Mouse (Mus musculus) heart, embryonic 12.5 days (tissue): ENCODE measurements at regions not wholly inside any gene's neighbourhood (a gene's known extent, or its start where the extent isn't known, plus 50 kb on each side); places are given as distances from the start of the nearest gene placed in this dataset.

Experiments used
- ATAC-seq: fragments of 200-750 bp; cut with Nextera tagmentation; 2 replicates; pipeline ENCODE4 v1.8.0; 2017; ENCODE audit warnings: moderate TSS enrichment, moderate library complexity; ENCODE audit not compliant: insufficient number of reproducible peaks, low FRiP score
- H3K27ac ChIP-seq: fragments of 300-500 bp; sonication (generic); 2 replicates; pipeline ENCODE4 v1.5.1; 2016; ENCODE audit warnings: mild to moderate bottlenecking, moderate library complexity; ENCODE audit not compliant: poor library complexity, severe bottlenecking
- H3K27me3 ChIP-seq: fragments of 300-500 bp; sonication (generic); replicated peaks from 2 replicates; pipeline ENCODE4 v1.6.1; 2016; ENCODE audit warnings: mild to moderate bottlenecking, moderate library complexity
- H3K36me3 ChIP-seq: fragments of 300-500 bp; sonication (generic); 2 replicates; pipeline ENCODE4 v1.6.1; 2016; ENCODE audit warnings: mild to moderate bottlenecking, moderate library complexity
- H3K4me1 ChIP-seq: fragments of 300-500 bp; sonication (generic); replicated peaks from 2 replicates; pipeline ENCODE4 v1.6.1; 2016; ENCODE audit warnings: mild to moderate bottlenecking
- H3K4me2 ChIP-seq: fragments of 300-500 bp; sonication (generic); 2 replicates; pipeline ENCODE4 v1.6.1; 2016; ENCODE audit warnings: mild to moderate bottlenecking, moderate library complexity
- H3K4me3 ChIP-seq: fragments of 300-500 bp; sonication (generic); 2 replicates; pipeline ENCODE4 v1.5.1; 2016; ENCODE audit warnings: mild to moderate bottlenecking
- H3K9ac ChIP-seq: fragments of 300-500 bp; sonication (generic); 2 replicates; pipeline ENCODE4 v1.6.1; 2016; ENCODE audit warnings: mild to moderate bottlenecking, moderate library complexity
- H3K9me3 ChIP-seq: fragments of 300-500 bp; sonication (generic); replicated peaks from 2 replicates; pipeline ENCODE4 v1.6.1; 2016; ENCODE audit warnings: mild to moderate bottlenecking, moderate library complexity
- WGBS: fragments of 180-500 bp; shearing (Covaris S2); methylation state at CpG from one replicate; pipeline ENCODE4 v1.1.7; 2016; 5-methylcytosine and 5-hydroxymethylcytosine counted together

DNA sequence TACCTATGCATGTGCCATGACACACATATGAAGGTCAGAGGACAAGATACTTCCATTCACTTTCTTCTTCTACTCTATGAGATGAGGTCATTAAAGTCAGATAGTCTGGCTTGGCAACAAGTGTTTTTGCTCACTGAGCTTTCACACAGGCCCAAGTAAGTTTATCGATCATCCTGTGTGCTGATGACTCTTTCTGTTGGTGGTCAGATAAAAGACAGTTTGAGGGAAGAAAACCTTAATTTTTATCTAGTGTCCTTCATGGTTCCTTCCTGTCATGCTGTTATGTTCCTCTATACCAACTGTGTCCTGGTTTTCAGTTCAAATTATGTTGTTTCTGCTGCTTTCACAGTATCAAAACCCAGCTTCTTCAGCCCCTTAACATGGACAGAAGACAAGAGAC lies 98.8 kb upstream of the Robo2 start:
- Histone ChIP-seq H3K36me3 (no peaks in the 10 kb centered on the region), H3K4me3 (no peak overlapping the region), H3K4me2 (no peak overlapping the region), H3K9ac (no peak overlapping the region), H3K4me1 (peaks cover 3% of the 10 kb centered on the region; the same call in 1 of the 2 replicates), H3K27me3 (no peaks in the 10 kb centered on the region), H3K27ac (no peak overlapping the region), H3K9me3 (no peaks in the 10 kb centered on the region)
- 79% methylated on average over 1 of the region's 1 CpGs for WGBS
- ATAC-seq: no peak

DNA sequence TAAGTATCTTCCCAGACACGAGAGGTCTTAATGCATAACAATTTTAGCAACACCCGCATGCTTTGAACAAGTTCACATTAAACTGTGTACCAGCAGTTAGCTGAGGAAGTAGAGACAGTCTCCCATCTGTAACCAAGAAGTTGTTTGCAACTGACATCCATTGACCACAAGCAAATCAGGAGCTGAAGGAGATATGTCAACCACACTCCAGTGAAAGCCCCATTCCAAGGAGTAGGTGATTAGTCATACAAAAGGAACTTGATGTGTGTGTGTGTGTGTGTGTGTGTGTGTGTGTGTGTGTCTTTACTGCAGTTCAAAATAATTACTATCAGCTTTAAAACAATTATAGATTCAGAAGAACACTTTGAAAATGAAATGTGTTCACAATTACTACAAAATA lies 97.9 kb upstream of the Robo2 start:
- H3K9ac ChIP-seq: no peak overlapping the region
- no peak for ATAC-seq
- no peak overlapping the region for H3K4me2 ChIP-seq
- H3K4me3 ChIP-seq: no peak overlapping the region
- no peaks in the 10 kb centered on the region for H3K36me3 ChIP-seq
- WGBS: 79% methylated on average over 2 of the region's 2 CpGs
- H3K4me1 ChIP-seq: peaks cover 5% of the 10 kb centered on the region; the same call in 1 of the 2 replicates
- H3K27ac ChIP-seq: no peak overlapping the region
- no peaks in the 10 kb centered on the region for H3K9me3 ChIP-seq
- no peaks in the 10 kb centered on the region for H3K27me3 ChIP-seq

DNA sequence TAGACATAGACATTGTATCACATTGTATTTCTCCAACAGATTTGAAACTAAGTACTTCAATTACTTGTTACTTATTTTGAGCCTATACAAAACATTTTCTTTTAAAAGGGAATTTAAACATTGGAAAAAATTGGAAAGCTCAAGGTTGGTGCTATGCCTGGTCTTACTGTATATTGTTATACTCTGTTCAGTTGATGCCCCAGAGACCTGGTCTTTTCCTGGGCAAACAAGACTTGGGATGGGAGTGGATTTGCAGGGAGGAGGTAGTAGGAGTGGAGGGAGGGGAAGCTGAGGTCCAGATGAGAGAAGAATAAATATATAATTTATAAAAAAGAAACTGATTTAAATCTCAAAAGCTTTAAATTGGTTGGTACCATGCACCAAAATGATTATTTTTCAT lies 95.1 kb upstream of the Robo2 start:
- no peaks in the 10 kb centered on the region for H3K36me3 ChIP-seq
- H3K27me3 ChIP-seq: no peaks in the 10 kb centered on the region
- ATAC-seq: no peak
- H3K9ac ChIP-seq: no peak overlapping the region
- 0 out of 2 replicates have a peak, but pooled peaks cover 2% of the 10 kb centered on the region for H3K9me3 ChIP-seq
- H3K4me1 ChIP-seq: 0 out of 2 replicates have a peak, but pooled peaks cover 4% of the 10 kb centered on the region
- no peak overlapping the region for H3K4me2 ChIP-seq
- no peak overlapping the region for H3K27ac ChIP-seq
- no peak overlapping the region for H3K4me3 ChIP-seq

DNA sequence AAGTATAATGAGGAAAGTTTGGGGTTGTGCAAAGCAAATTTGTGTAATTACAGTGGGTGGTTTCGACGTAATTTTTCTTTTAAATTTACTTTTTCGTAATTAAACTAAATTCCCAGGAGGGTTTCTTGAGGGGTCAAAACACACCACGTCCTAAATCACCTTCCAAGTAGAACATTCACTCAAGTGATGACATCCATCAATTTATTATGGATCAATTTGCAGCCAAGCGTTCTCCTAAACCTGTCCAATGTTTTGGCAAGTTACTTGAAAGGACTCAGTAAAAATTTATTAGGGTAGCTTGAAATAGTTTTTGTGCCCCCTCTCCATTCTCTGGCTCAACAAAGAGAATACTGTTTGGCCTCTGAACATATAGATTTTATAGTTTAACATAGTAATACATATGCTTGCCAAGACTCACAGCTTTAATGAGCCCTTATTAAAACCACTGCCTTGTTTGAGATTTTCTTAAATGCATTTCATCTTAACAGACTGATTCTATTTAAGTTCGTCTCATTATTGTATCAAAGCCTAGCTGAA lies 94.6 kb upstream of the Robo2 start:
- no peak overlapping the region for H3K4me2 ChIP-seq
- no peaks in the 10 kb centered on the region for H3K27me3 ChIP-seq
- ATAC-seq: no peak
- no peak overlapping the region for H3K27ac ChIP-seq
- H3K9me3 ChIP-seq: 0 out of 2 replicates have a peak, but pooled peaks cover 2% of the 10 kb centered on the region
- no peak overlapping the region for H3K4me3 ChIP-seq
- no peaks in the 10 kb centered on the region for H3K36me3 ChIP-seq
- no peak overlapping the region for H3K9ac ChIP-seq
- H3K4me1 ChIP-seq: 0 out of 2 replicates have a peak, but pooled peaks cover 4% of the 10 kb centered on the region
- WGBS: 80% methylated on average over 6 of the region's 6 CpGs

DNA sequence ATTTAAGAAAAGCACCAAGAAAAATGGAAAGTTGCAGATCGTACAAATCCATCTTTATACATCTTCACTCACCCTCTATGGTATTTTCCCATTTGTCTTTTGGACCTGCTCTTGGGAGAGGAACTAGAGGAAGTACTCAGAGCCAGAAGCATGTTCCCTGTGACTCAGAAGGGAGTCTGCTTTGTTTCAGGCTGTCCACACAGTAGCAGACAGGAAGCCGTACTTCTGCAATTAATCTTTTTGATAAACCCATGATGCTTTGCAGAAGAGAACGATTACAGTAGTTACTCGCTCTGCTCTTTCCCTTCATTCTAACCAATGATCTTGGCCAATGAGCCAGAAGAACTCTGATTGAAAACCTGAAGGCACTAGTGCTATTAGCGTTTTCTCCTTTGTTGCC lies 92.8 kb upstream of the Robo2 start:
- ATAC-seq: peak; percentile 88
- H3K9ac ChIP-seq: no peak overlapping the region
- 0 out of 2 replicates have a peak, but pooled peaks cover 4% of the 10 kb centered on the region for H3K4me1 ChIP-seq
- 25% methylated on average over 5 of the region's 5 CpGs for WGBS
- no peak overlapping the region for H3K4me2 ChIP-seq
- H3K36me3 ChIP-seq: no peaks in the 10 kb centered on the region
- H3K4me3 ChIP-seq: no peak overlapping the region
- peak overlapping the region; percentile 12; the same call in 1 of the 2 replicates for H3K27ac ChIP-seq
- H3K27me3 ChIP-seq: no peaks in the 10 kb centered on the region
- 0 out of 2 replicates have a peak, but pooled peaks cover 2% of the 10 kb centered on the region for H3K9me3 ChIP-seq

DNA sequence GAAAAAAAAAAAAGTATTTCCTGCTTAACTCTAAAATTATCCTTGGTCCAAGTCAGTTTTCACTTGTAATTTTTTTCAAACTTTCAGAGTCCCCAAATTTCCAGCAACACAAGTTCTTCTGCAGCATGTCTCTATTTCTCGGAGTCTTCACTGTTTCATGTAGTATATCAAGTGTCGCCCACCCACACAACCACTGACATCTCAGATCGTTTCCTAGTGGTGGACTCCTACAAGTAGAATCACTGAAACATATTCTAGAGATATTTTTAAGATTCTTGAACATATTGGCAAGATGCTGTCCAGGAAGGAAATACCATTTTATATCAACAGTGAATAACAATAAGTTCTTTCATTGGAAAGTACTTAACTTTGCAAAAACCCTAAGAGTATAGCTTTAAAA lies 89.1 kb upstream of the Robo2 start:
- Histone ChIP-seq H3K36me3 (no peaks in the 10 kb centered on the region), H3K27ac (no peak overlapping the region), H3K4me1 (0 out of 2 replicates have a peak, but pooled peaks cover 4% of the 10 kb centered on the region), H3K9ac (no peak overlapping the region), H3K4me3 (no peak overlapping the region), H3K27me3 (no peaks in the 10 kb centered on the region), H3K9me3 (0 out of 2 replicates have a peak, but pooled peaks cover 2% of the 10 kb centered on the region), H3K4me2 (no peak overlapping the region)
- WGBS: 74% methylated on average over 3 of the region's 3 CpGs
- ATAC-seq: no peak

DNA sequence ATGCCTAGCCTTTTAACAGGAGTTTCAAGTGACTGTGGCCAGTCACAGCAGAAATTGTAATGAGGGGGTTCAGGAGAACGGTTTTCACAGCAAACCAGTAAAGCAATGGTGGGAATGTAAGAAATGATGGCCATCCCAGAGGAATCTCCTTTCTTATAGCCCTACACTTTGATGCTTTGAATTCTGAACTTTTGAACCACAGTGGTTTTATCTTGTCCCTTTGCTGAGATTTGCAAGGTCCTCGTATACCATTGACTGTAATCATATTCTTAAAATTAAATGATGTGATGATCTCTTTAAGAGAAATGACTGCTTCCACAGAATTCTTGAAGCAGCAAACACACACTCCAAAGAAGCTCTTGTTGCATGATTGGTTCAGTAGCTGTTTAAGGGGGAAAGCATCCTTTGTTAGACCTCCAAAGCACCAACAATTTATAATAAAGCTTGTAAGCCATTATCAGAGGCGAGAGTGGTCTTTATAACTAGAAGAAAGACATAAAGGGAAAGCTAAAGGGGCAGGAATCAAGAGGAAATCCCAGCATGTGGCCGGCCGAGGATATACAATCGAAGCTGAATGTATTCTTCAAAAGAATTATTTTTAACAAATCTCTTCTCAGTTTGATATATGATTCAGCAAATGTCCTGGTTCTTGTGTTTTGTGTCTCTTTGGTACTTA lies 56.3 kb upstream of the Robo2 start:
- 64% methylated on average over 6 of the region's 6 CpGs for WGBS
- no peak overlapping the region for H3K9ac ChIP-seq
- H3K36me3 ChIP-seq: no peaks in the 10 kb centered on the region
- no peaks in the 10 kb centered on the region for H3K4me1 ChIP-seq
- H3K27ac ChIP-seq: no peak overlapping the region
- no peak for ATAC-seq
- no peaks in the 10 kb centered on the region for H3K9me3 ChIP-seq
- no peak overlapping the region for H3K4me3 ChIP-seq
- no peak overlapping the region for H3K4me2 ChIP-seq
- no peaks in the 10 kb centered on the region for H3K27me3 ChIP-seq

DNA sequence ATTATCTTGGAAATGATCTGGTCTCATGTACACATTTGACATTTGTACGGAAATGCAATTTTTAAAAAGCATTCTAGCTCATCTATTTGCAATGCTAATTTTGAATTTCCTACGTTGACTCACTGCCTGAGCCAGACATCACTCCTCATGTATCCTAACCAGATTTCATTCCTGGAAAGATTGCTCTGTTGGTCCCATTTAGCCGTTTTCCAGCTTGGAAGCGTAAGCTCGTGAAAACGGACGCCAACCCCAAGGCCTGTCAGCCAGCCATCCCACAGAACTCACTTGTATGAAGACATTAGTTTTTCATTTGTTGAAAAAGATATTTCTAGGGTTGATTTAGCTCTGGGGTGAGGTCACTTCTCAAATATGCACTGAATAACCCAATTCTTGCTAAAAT lies 55.5 kb upstream of the Robo2 start:
- Histone ChIP-seq H3K27ac (no peak overlapping the region), H3K9me3 (no peaks in the 10 kb centered on the region), H3K27me3 (no peaks in the 10 kb centered on the region), H3K9ac (no peak overlapping the region), H3K4me1 (no peaks in the 10 kb centered on the region), H3K4me2 (no peak overlapping the region), H3K4me3 (no peak overlapping the region), H3K36me3 (no peaks in the 10 kb centered on the region)
- no peak for ATAC-seq
- WGBS: 71% methylated on average over 7 of the region's 7 CpGs

DNA sequence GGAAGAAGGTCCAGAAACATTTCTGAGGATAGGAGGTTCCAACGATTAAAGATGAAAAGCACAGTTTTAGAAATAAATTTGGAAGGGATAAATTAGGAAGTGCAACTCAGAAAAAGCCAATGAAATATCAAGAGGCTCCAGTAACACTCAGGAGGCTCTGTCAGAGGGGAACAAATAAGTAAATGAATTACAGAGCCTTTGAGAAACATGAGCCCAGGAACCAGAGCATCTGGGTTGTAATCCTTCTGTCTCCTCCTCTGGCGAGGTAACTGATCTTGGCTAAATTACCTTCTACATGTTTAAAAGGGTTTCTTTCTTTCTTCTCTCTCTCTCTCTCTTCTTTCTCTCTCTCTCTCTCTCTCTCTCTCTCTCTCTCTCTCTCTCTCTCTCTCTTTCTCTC lies 53.2 kb upstream of the Robo2 start:
- no peak overlapping the region for H3K9ac ChIP-seq
- H3K27ac ChIP-seq: no peak overlapping the region
- no peaks in the 10 kb centered on the region for H3K9me3 ChIP-seq
- no peak overlapping the region for H3K4me3 ChIP-seq
- ATAC-seq: no peak
- H3K4me1 ChIP-seq: no peaks in the 10 kb centered on the region
- no peak overlapping the region for H3K4me2 ChIP-seq
- H3K27me3 ChIP-seq: no peaks in the 10 kb centered on the region
- no peaks in the 10 kb centered on the region for H3K36me3 ChIP-seq
- WGBS: 59% methylated on average over 2 of the region's 2 CpGs

DNA sequence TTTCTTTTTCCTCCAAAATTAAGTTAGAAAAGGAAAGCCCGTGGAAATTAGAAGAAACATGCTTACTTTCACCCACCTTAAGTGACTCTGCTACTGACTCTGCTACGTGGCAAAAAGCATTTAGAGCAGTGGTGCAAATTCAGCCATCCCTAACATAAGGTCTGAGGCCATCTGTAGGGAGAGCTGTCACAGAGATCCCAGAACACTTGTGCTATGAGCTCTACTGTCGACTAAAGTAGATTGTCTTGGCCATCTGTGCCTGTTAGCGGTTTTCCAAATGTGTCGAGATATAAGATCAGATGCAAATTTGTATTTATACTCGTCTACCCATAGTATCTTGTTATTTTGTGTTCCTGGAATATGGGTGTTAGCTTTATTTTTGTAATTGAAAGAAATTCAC lies 52.7 kb upstream of the Robo2 start:
- whole genome bisulfite sequencing: 59% methylated on average over 6 of the region's 6 CpGs

DNA sequence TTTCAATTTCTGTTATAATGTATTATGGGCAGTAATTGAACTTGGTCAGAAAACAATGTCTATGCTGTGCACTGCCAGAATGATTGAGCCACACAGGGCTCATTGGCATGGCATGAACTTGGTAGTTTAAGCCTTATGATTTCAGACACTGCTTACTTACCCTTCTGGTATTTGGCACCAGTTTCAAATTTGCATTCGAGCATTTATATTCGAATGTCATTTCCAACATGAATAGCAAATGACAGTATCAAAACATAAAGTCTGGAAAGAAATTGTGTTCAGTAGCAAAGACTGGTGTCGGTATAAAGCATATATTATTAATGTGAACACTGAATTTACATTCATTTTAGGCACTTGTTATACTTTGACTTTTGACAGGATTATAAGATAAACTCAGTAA lies 50.8 kb upstream of the Robo2 start:
- no peaks in the 10 kb centered on the region for H3K36me3 ChIP-seq
- H3K27me3 ChIP-seq: no peaks in the 10 kb centered on the region
- 86% methylated on average over 3 of the region's 3 CpGs for WGBS
- no peak overlapping the region for H3K4me3 ChIP-seq
- H3K9ac ChIP-seq: no peak overlapping the region
- H3K9me3 ChIP-seq: no peaks in the 10 kb centered on the region
- no peak overlapping the region for H3K27ac ChIP-seq
- no peak for ATAC-seq
- no peak overlapping the region for H3K4me2 ChIP-seq
- H3K4me1 ChIP-seq: no peaks in the 10 kb centered on the region

More for the DNA sequence above, 52.7 kb upstream of the Robo2 start:
- no peaks in the 10 kb centered on the region for H3K27me3 ChIP-seq
- no peak for ATAC-seq
- no peaks in the 10 kb centered on the region for H3K9me3 ChIP-seq
- no peak overlapping the region for H3K4me2 ChIP-seq
- no peak overlapping the region for H3K27ac ChIP-seq
- no peak overlapping the region for H3K9ac ChIP-seq
- H3K4me1 ChIP-seq: no peaks in the 10 kb centered on the region
- no peak overlapping the region for H3K4me3 ChIP-seq
- H3K36me3 ChIP-seq: no peaks in the 10 kb centered on the region
